Mouse (Mus musculus): ENCODE results near the gene Ddi1.

GRCm38 (mm10) chr9:6286770-6287169 lies 17.1 kb upstream of the Ddi1 start:
- TF ChIP-seq CHD2 (IDR thresholded peaks at IDR 0.05; ENCODE audit: low read depth, low read length) (no peak), ZNF384 (IDR thresholded peaks at IDR 0.05; ENCODE audit: low read depth, low read length) (no peak), MAFK (IDR thresholded peaks at IDR 0.05; ENCODE audit: insufficient read depth, low read depth, low read length) (no peak), ZC3H11A (IDR thresholded peaks at IDR 0.05; ENCODE audit: borderline replicate concordance, low read depth, low read length) (no peak)

All from ES-E14 (cell line).